Mouse (Mus musculus) liver, embryonic 16.5 days (tissue): Measurements from ENCODE around the gene Kcne4. TPM values are rescaled to one million over a fixed set of nuclear protein-coding genes. Genes with fewer than 3 reads are reported as not detected.

Source experiments
- ATAC-seq: fragments of 200-750 bp; cut with Nextera tagmentation; 2 replicates; pipeline ENCODE4 v1.8.0; 2017; ENCODE audit warnings: low read depth, mild to moderate bottlenecking, moderate number of reproducible peaks, moderate library complexity
- H3K27ac ChIP-seq: fragments of 300-500 bp; sonication (generic); 2 replicates; pipeline ENCODE4 v1.5.1; 2014; ENCODE audit warnings: mild to moderate bottlenecking, low read length
- H3K27me3 ChIP-seq: fragments of 300-500 bp; sonication (generic); 2 replicates; pipeline ENCODE4 v1.6.1; 2014; ENCODE audit warnings: low read depth, low read length, mixed read lengths; ENCODE audit not compliant: control insufficient read depth, insufficient read depth
- H3K36me3 ChIP-seq: fragments of 300-500 bp; sonication (generic); 2 replicates; pipeline ENCODE4 v1.6.1; 2014; ENCODE audit warnings: mild to moderate bottlenecking; ENCODE audit not compliant: control insufficient read depth, insufficient read depth
- H3K4me1 ChIP-seq: fragments of 300-500 bp; sonication (generic); 2 replicates; pipeline ENCODE4 v1.6.1; 2014; ENCODE audit warnings: low read depth, low read length, mixed read lengths; ENCODE audit not compliant: control insufficient read depth
- H3K4me2 ChIP-seq: fragments of 300-500 bp; sonication (generic); 2 replicates; pipeline ENCODE4 v1.6.1; 2014; ENCODE audit warnings: low read depth, low read length, mixed read lengths
- H3K4me3 ChIP-seq: fragments of 300-500 bp; sonication (generic); 2 replicates; pipeline ENCODE4 v1.5.1; 2014; ENCODE audit warnings: low read depth, mild to moderate bottlenecking, low read length
- H3K9ac ChIP-seq: fragments of 300-500 bp; sonication (generic); 2 replicates; pipeline ENCODE4 v1.6.1; 2014; ENCODE audit warnings: low read depth, low read length
- H3K9me3 ChIP-seq: fragments of 300-500 bp; sonication (generic); replicated peaks from 2 replicates; pipeline ENCODE4 v1.6.1; 2016; ENCODE audit warnings: low read length; ENCODE audit not compliant: control insufficient read depth
- WGBS: fragments of 180-500 bp; shearing (Covaris S2); extraction: QIAGEN DNeasy Blood & Tissue Kit; methylation state at CpG from one replicate; pipeline ENCODE4 v1.1.7; 2014; ENCODE audit not compliant: insufficient replicate concordance; 5-methylcytosine and 5-hydroxymethylcytosine counted together
- polyA plus RNA-seq: library from polyadenylated mRNA; unstranded; fragments of >200 nt; fragmentation: Nextera tagmentation; extraction: Ambion mirVana; gene quantifications from 2 replicates; pipeline ENCODE4 v1.2.1, GENCODE M21; 2015

Kcne4 gene
- polyA plus RNA-seq, 1 experiment from 2014 or later = 0.32 TPM

DNA sequence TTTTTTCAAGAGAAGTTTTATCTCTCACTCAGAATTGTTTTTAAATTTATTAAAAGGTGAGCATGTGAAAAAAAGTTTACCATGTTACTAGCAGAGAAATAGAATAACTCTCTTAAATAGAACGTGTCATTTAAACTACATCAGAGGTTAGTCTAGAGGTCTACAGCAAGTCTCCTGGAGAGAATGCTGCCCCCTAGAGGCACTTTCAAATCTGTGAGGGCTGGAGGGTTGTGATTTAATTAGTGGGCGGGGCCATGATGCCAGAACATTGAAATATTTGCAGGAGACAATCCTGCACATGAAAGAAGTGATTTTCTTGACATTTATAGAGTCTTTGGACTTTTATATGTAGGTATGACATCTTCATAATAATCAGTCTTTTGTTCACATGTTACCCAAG lies 29.9 kb downstream of the Kcne4 start:
- no peak for ATAC-seq
- Histone ChIP-seq H3K9me3 (no peaks in the 10 kb centered on the region), H3K4me3 (no peak overlapping the region), H3K36me3 (no peaks in the 10 kb centered on the region), H3K27ac (no peak overlapping the region), H3K4me2 (no peak overlapping the region), H3K9ac (no peak overlapping the region), H3K4me1 (no peaks in the 10 kb centered on the region), H3K27me3 (no peaks in the 10 kb centered on the region)
- 32% methylated on average over 2 of the region's 2 CpGs for WGBS

DNA sequence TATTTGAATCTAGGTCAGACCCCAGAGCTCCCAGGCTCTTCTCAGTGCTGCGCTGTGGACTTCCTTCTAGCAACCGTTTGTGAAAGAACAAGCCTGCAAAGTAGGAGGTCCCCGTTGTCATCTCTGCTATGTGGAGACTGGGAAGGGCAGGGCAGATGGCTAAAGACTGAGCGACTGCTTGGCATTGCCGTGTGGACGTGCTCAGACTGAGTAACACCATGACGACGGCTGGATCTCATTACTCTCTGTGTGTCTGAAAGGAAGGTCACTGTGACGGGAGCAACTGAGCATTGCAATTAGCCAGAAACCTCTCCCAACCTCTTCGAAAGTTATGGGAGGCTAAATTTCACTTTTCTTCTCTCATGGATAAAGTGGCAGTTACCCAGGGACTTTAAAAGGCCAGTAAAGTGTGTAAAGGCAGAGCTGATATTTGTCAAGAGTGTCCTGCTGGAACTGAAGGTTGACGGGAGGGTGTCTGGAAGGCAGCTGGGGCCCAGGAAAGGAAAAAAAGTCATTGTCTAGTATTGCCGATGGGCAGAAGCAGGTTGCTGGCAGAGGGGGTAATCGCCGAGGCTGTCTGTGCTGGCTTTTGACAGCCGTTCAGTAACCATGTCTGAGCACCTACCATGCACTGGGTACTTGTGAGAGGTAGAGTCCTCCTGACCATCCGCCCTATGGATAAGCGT lies 36.0 kb downstream of the Kcne4 start:
- WGBS = 73% methylated on average over 17 of the region's 17 CpGs
- no peak overlapping the region for H3K9ac ChIP-seq
- H3K4me1 ChIP-seq = no peaks in the 10 kb centered on the region
- no peak overlapping the region for H3K27ac ChIP-seq
- no peaks in the 10 kb centered on the region for H3K27me3 ChIP-seq
- H3K4me3 ChIP-seq = no peak overlapping the region
- H3K4me2 ChIP-seq = no peak overlapping the region
- ATAC-seq = no peak
- no peaks in the 10 kb centered on the region for H3K9me3 ChIP-seq
- H3K36me3 ChIP-seq = no peaks in the 10 kb centered on the region

DNA sequence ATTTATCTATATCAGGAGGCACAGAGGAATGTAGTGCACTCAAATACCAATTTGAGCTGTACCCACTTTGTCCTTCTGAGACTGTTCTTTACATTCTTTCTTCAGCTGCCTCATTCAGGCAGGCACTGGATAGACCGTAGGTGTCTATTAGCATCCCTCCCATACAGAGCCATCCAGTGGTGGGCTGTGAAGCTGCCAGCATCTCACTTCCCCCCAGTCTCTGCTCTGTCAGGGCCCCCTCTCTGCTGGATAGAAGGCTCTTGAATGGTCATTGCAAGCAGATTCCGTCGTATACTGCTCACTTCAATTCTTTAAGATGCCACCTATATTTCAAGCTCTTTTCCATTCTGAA lies 36.5 kb downstream of the Kcne4 start:
- Histone ChIP-seq H3K9me3 (no peaks in the 10 kb centered on the region), H3K4me2 (no peak overlapping the region), H3K4me3 (no peak overlapping the region), H3K4me1 (no peaks in the 10 kb centered on the region), H3K9ac (no peak overlapping the region), H3K27me3 (no peaks in the 10 kb centered on the region), H3K36me3 (no peaks in the 10 kb centered on the region), H3K27ac (no peak overlapping the region)
- no peak for ATAC-seq
- WGBS = 74% methylated on average over 3 of the region's 3 CpGs

GRCm38 (mm10) chr1:78854306-78854705 lies 37.7 kb downstream of the Kcne4 start:
- H3K4me2 ChIP-seq = no peak overlapping the region
- no peaks in the 10 kb centered on the region for H3K4me1 ChIP-seq
- ATAC-seq = no peak
- WGBS = 26% methylated on average over 1 of the region's 1 CpGs
- H3K36me3 ChIP-seq = no peaks in the 10 kb centered on the region
- H3K9ac ChIP-seq = no peak overlapping the region
- no peak overlapping the region for H3K4me3 ChIP-seq
- H3K9me3 ChIP-seq = no peaks in the 10 kb centered on the region
- no peak overlapping the region for H3K27ac ChIP-seq
- H3K27me3 ChIP-seq = no peaks in the 10 kb centered on the region

DNA sequence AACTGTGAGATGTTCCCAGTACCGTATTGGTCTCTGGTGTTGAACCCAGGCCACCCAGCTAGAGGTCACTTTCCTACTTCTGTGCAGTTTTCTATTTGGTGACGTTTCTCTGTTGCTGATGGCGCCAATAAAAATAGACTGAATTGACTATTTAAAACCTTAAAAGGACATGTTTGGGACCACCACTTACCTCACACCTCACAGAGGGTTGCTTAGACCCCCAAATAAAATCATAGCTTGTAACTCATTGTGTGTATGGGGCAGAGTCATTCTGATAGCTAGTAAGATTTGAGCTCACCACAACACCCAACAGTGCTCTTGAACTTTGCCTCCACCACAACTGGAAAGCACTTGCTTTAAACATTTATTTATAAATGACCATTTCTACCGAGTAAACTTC lies 43.0 kb downstream of the Kcne4 start:
- Histone ChIP-seq H3K4me2 (no peak overlapping the region), H3K9me3 (no peaks in the 10 kb centered on the region), H3K27me3 (no peaks in the 10 kb centered on the region), H3K4me3 (no peak overlapping the region), H3K9ac (no peak overlapping the region), H3K36me3 (no peaks in the 10 kb centered on the region), H3K27ac (no peak overlapping the region), H3K4me1 (no peaks in the 10 kb centered on the region)
- no peak for ATAC-seq
- WGBS = 59% methylated on average over 4 of the region's 4 CpGs

- Histone ChIP-seq H3K4me1 (no peaks in the 10 kb centered on the region), H3K9me3 (no peaks in the 10 kb centered on the region), H3K4me2 (no peak overlapping the region), H3K9ac (no peak overlapping the region), H3K27ac (no peak overlapping the region), H3K27me3 (no peaks in the 10 kb centered on the region), H3K4me3 (no peak overlapping the region), H3K36me3 (no peaks in the 10 kb centered on the region)
- WGBS = 66% methylated on average over 7 of the region's 7 CpGs
- no peak for ATAC-seq
Measured at GRCm38 (mm10) chr1:78860056-78860455, 43.5 kb downstream of the Kcne4 start.

GRCm38 (mm10) chr1:78862281-78862680 lies 45.7 kb downstream of the Kcne4 start:
- no peak for ATAC-seq
- Histone ChIP-seq H3K36me3 (no peaks in the 10 kb centered on the region), H3K27me3 (no peaks in the 10 kb centered on the region), H3K9ac (no peak overlapping the region), H3K27ac (no peak overlapping the region), H3K4me3 (no peak overlapping the region), H3K4me1 (no peaks in the 10 kb centered on the region), H3K9me3 (no peaks in the 10 kb centered on the region), H3K4me2 (no peak overlapping the region)
- WGBS = 45% methylated on average over 1 of the region's 1 CpGs

- Histone ChIP-seq H3K4me2 (no peak overlapping the region), H3K27me3 (no peaks in the 10 kb centered on the region), H3K4me3 (no peak overlapping the region), H3K4me1 (no peaks in the 10 kb centered on the region), H3K9me3 (no peaks in the 10 kb centered on the region), H3K27ac (no peak overlapping the region), H3K36me3 (no peaks in the 10 kb centered on the region), H3K9ac (no peak overlapping the region)
- 50% methylated on average over 2 of the region's 2 CpGs for WGBS
- ATAC-seq = no peak
Measured at GRCm38 (mm10) chr1:78863833-78864232, 47.3 kb downstream of the Kcne4 start.

DNA sequence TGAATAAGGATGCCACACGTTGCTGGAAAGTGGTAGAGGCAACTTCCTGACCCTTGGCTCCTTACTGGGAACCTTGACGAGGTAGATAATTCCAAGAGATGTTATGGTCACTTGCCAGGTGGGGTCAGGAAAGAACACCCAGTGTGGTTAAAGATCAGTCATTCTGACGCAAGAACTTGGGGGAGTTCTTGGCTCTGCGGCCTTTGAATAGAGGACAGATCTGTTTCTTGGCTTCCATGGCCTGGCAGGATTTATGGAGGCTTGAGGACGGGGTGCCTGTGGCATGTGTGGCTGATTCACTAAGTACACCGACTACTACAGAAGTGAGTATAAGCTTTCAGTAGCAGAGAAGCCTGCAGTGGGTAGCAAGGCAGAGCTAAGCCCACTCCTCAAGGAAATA lies 47.8 kb downstream of the Kcne4 start:
- Histone ChIP-seq H3K9ac (no peak overlapping the region), H3K4me1 (no peaks in the 10 kb centered on the region), H3K27ac (no peak overlapping the region), H3K4me3 (no peak overlapping the region), H3K4me2 (no peak overlapping the region), H3K36me3 (no peaks in the 10 kb centered on the region), H3K9me3 (no peaks in the 10 kb centered on the region), H3K27me3 (no peaks in the 10 kb centered on the region)
- ATAC-seq = no peak
- 40% methylated on average over 6 of the region's 6 CpGs for WGBS
